Mouse (Mus musculus): ENCODE measurements around the gene Actr3b.

- no peak for TF ChIP-seq ZC3H11A (IDR thresholded peaks at IDR 0.05; ENCODE audit: low read depth, low read length)
- TF ChIP-seq CTCF (conservative IDR thresholded peaks at IDR 0.05 in 1 of 2, IDR thresholded peaks at IDR 0.05 in 1 of 2; ENCODE audit: low read depth in 2 of 2, low read length in 2 of 2), result no peak
- no peak for TF ChIP-seq RCOR1 (conservative IDR thresholded peaks at IDR 0.05; ENCODE audit: low read depth, low read length)
- TF ChIP-seq MAX (IDR thresholded peaks at IDR 0.05; ENCODE audit: low read length), result no peak
- no peak for TF ChIP-seq POLR2A (IDR thresholded peaks at IDR 0.05; ENCODE audit: low read depth, low read length)
- no peak for TF ChIP-seq EP300 (IDR thresholded peaks at IDR 0.05; ENCODE audit: low read length)
- no peak for TF ChIP-seq BHLHE40 (IDR thresholded peaks at IDR 0.05; ENCODE audit: low read depth, low read length)
- TF ChIP-seq IRF4 (IDR thresholded peaks at IDR 0.05; ENCODE audit: low read depth, low read length), result no peak
Observed at GRCm38 (mm10) chr5:25760871-25761270, 1.1 kb downstream of the Actr3b start.
